Mouse (Mus musculus) liver, postnatal 0 days (tissue): ENCODE measurements around the gene Arrb1. TPM values are rescaled to one million over a fixed set of nuclear protein-coding genes. Genes with fewer than 3 reads are reported as not detected.

Experiments used
- ATAC-seq: fragments of 200-750 bp; cut with Nextera tagmentation; 2 replicates; pipeline ENCODE4 v1.8.0; 2017; ENCODE audit warnings: mild to moderate bottlenecking, moderate library complexity
- DNase-seq: peaks from one replicate; pipeline ENCODE4 v3.0.0-alpha.2; 2016
- H3K27ac ChIP-seq: fragments of 300-500 bp; sonication (generic); 2 replicates; pipeline ENCODE4 v1.5.1; 2014; ENCODE audit warnings: antibody characterized with exemption, moderate library complexity, mild to moderate bottlenecking, low read depth
- H3K27me3 ChIP-seq: fragments of 300-500 bp; sonication (generic); 2 replicates; pipeline ENCODE4 v1.6.1; 2014; ENCODE audit warnings: low read length, control low read depth, mixed read lengths; ENCODE audit not compliant: insufficient read depth
- H3K36me3 ChIP-seq: fragments of 300-500 bp; sonication (generic); replicated peaks from 2 replicates; pipeline ENCODE4 v1.6.1; 2014; ENCODE audit warnings: mild to moderate bottlenecking, control low read depth, low read length, moderate library complexity, mixed read lengths; ENCODE audit not compliant: insufficient read depth
- H3K4me1 ChIP-seq: fragments of 300-500 bp; sonication (generic); 2 replicates; pipeline ENCODE4 v1.6.1; 2014; ENCODE audit warnings: antibody characterized with exemption, mild to moderate bottlenecking, control low read depth; ENCODE audit not compliant: insufficient read depth
- H3K4me2 ChIP-seq: fragments of 300-500 bp; sonication (generic); 2 replicates; pipeline ENCODE4 v1.6.1; 2014; ENCODE audit warnings: low read depth, mild to moderate bottlenecking, low read length, moderate library complexity, mixed read lengths
- H3K4me3 ChIP-seq: fragments of 300-500 bp; sonication (generic); 2 replicates; pipeline ENCODE4 v1.5.1; 2014; ENCODE audit warnings: low read depth, low read length
- H3K9ac ChIP-seq: fragments of 300-500 bp; sonication (generic); replicated peaks from 2 replicates; pipeline ENCODE4 v1.6.1; 2014; ENCODE audit warnings: mild to moderate bottlenecking, moderate library complexity
- H3K9me3 ChIP-seq: fragments of 300-500 bp; sonication (generic); 2 replicates; pipeline ENCODE4 v1.6.1; 2016; ENCODE audit warnings: mild to moderate bottlenecking, control low read depth, low read length, mixed read lengths
- CTCF ChIP-seq: sonication (generic); IDR thresholded peaks from 2 replicates; pipeline ENCODE4 v1.5.1; 2016; ENCODE audit warnings: antibody characterized with exemption, low read depth
- EP300 ChIP-seq: IDR thresholded peaks from 2 replicates; pipeline ENCODE4 v1.6.1; 2016; ENCODE audit warnings: antibody characterized with exemption, low read depth, mild to moderate bottlenecking
- WGBS: fragments of 180-500 bp; shearing (Covaris S2); extraction: QIAGEN DNeasy Blood & Tissue Kit; methylation state at CpG from one replicate; pipeline ENCODE4 v1.1.7; 2014; ENCODE audit not compliant: insufficient replicate concordance; 5-methylcytosine and 5-hydroxymethylcytosine counted together
- polyA plus RNA-seq: library from polyadenylated mRNA; unstranded; fragments of >200 nt; fragmentation: Nextera tagmentation; extraction: Ambion mirVana; gene quantifications from 2 replicates; pipeline ENCODE4 v1.2.1, GENCODE M21; 2015

The Arrb1 gene
- polyA plus RNA-seq, 1 experiment from 2014 or later, result 21.8 TPM

DNA sequence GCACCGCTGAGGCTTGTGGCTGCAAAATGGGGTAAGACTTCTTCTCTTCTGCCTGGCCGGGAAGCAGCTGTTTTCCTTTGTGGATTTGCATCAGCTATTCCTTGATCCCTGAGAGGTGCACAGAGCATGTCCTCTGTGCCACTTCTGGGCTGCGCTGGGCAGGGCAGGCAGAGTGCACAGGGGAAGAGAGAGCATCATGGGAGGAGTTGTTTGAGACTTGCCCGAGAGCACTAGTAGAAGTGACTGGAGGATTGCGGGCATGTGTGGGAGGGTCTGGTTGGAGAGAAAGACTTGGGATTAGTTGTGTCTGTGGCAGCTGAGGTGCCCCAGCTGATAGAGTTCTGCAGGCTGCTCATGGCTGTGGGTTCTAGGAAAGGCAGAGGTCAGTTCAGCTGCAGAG lies 35.4 kb downstream of the Arrb1 start:
- no peak for TF ChIP-seq EP300
- no peak for TF ChIP-seq CTCF
- Histone ChIP-seq H3K4me2 (0 out of 2 replicates have a peak overlapping the region, but pooled peaks have one; percentile 13), H3K27ac (no peak overlapping the region), H3K4me3 (no peak overlapping the region), H3K4me1 (no peaks in the 10 kb centered on the region; the same call in 1 of the 2 replicates), H3K9ac (no peak overlapping the region), H3K9me3 (no peaks in the 10 kb centered on the region), H3K27me3 (no peaks in the 10 kb centered on the region), H3K36me3 (peaks cover 3% of the 10 kb centered on the region; the same call in 1 of the 2 replicates)
- no peak for ATAC-seq
- 58% methylated on average over 5 of the region's 5 CpGs for WGBS
- no peak for DNase-seq

GRCm38 (mm10) chr7:99572931-99573330 lies 37.7 kb downstream of the Arrb1 start:
- WGBS, result 68% methylated on average over 10 of the region's 10 CpGs

DNA sequence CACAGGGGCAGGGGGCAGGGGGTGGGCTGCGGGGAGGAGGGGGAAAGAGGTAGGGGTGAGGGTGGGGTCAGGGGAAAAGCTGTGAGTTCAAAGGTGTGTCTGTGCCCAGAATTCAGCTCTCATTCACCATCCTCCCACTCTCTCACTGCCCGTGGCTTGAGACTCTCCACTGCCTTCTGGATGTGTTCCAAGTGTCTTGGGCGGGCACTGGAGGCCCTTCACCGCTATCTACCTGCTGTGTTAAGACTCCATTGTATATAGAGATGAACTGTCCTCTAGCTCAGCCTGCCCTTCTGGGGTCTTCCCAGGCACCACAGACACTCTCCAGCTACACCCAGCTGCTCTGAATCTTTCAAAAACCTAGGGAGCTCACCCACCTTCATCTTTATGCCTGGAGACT lies 38.1 kb downstream of the Arrb1 start:
- no peak for DNase-seq
- Histone ChIP-seq H3K36me3 (peaks cover 3% of the 10 kb centered on the region; the same call in 1 of the 2 replicates), H3K27ac (no peak overlapping the region), H3K4me2 (no peak overlapping the region), H3K4me1 (no peaks in the 10 kb centered on the region), H3K9me3 (no peaks in the 10 kb centered on the region), H3K9ac (no peak overlapping the region), H3K27me3 (no peaks in the 10 kb centered on the region), H3K4me3 (no peak overlapping the region)
- ATAC-seq, result no peak
- no peak for TF ChIP-seq CTCF
- no peak for TF ChIP-seq EP300
- WGBS, result 64% methylated on average over 4 of the region's 4 CpGs

More at GRCm38 (mm10) chr7:99572931-99573330, 37.7 kb downstream of the Arrb1 start:
- no peak overlapping the region for H3K4me3 ChIP-seq
- no peak overlapping the region for H3K4me2 ChIP-seq
- DNase-seq (no peak), ATAC-seq (no peak)
- H3K36me3 ChIP-seq, result peaks cover 3% of the 10 kb centered on the region; the same call in 1 of the 2 replicates
- H3K27ac ChIP-seq, result no peak overlapping the region
- H3K9me3 ChIP-seq, result no peaks in the 10 kb centered on the region
- H3K4me1 ChIP-seq, result no peaks in the 10 kb centered on the region
- no peak overlapping the region for H3K9ac ChIP-seq
- no peaks in the 10 kb centered on the region for H3K27me3 ChIP-seq
- TF ChIP-seq CTCF (no peak), EP300 (no peak)

DNA sequence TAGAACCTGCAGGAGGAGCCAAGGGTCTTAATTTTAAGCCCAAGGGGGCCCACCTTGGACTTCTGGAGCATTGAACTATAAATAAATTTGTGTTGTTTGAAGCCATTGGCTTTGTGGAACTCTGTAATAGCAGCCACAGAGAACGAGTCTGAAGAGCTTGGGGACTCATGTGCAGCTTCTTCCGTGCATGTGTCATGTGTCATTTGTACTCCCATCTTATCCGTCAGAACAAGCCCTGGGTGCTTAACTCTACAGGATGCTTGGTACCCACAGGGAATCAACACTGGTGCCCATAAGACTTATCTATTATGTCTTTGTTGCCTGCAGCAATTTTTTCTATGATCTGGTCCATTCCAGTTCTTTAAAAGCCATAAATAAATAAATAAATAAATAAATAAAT lies 43.0 kb downstream of the Arrb1 start:
- TF ChIP-seq CTCF (no peak), EP300 (no peak)
- DNase-seq (no peak), ATAC-seq (no peak)
- H3K4me1 ChIP-seq, result no peaks in the 10 kb centered on the region; the same call in 1 of the 2 replicates
- no peak overlapping the region for H3K4me2 ChIP-seq
- H3K36me3 ChIP-seq, result no peaks in the 10 kb centered on the region
- no peak overlapping the region for H3K9ac ChIP-seq
- H3K27ac ChIP-seq, result no peak overlapping the region
- no peaks in the 10 kb centered on the region for H3K27me3 ChIP-seq
- H3K4me3 ChIP-seq, result no peak overlapping the region
- no peaks in the 10 kb centered on the region for H3K9me3 ChIP-seq
- 58% methylated on average over 3 of the region's 3 CpGs for WGBS

DNA sequence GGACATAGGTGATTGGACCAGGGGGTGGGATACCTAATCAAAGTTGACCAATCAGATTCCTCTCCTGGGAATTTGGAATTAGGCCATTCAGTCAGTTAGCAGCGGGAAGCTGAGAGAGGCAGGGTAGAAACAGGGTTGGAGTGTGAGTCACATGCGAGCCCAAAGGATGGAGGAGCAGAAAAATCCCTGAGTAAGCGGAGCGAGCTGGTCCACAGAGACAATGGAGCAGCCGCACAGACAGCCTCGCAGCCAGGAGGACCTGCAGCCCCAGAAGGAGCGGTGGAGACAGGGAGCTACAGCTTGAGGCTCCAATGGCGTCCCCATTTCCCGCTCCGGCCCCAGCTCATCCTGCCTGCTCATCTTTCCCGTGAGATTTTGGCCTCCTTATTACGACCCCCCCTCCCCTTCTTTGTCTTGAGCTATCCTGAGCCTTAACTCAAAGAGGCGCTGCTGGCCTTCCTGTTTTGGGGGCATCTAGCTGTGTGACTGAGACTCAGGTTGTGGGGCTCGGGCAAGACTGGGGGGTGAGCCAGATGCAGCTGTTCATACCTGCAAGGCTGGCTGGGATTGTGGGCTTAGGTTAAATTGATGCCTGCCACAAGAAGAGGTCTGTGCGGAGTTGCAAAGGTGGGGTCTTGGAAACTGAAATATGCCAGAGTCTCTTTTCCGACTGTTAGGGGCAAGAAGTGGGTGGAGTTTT lies 44.4 kb downstream of the Arrb1 start:
- TF ChIP-seq CTCF (no peak), EP300 (no peak)
- ATAC-seq (no peak), DNase-seq (no peak)
- Histone ChIP-seq H3K4me1 (no peaks in the 10 kb centered on the region; the same call in 1 of the 2 replicates), H3K36me3 (0 out of 2 replicates have a peak, but pooled peaks cover 4% of the 10 kb centered on the region), H3K9ac (no peak overlapping the region), H3K4me2 (no peak overlapping the region), H3K4me3 (no peak overlapping the region), H3K9me3 (no peaks in the 10 kb centered on the region), H3K27ac (no peak overlapping the region), H3K27me3 (no peaks in the 10 kb centered on the region)
- 53% methylated on average over 16 of the region's 16 CpGs for WGBS

DNA sequence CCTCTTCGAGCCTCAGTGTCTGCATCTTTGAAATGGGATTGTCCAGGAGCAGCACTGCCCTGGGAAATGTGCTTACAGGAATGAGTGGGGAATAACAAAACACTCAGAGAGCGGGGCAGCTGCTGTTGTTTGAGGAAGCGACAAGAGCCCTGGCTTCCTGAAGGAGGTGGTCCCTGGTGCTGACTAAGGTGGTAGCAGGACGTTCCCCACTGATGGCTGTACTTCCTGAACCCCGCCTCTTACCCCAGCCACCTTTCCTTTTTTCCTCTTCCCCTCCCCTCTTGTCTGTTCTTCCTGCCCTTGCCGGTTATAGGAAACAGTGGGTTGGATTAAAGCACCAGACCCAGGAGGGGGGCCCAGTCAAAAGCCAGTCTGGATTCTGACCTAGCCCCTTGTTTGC lies 45.0 kb downstream of the Arrb1 start:
- no peak overlapping the region for H3K27ac ChIP-seq
- DNase-seq (no peak), ATAC-seq (0 out of 2 replicates have a peak, but pooled peaks have one; percentile 17)
- TF ChIP-seq CTCF, result no peak
- 0 out of 2 replicates have a peak, but pooled peaks have one; percentile 14 for TF ChIP-seq EP300
- 42% methylated on average over 6 of the region's 6 CpGs for WGBS
- H3K4me3 ChIP-seq, result no peak overlapping the region
- no peaks in the 10 kb centered on the region for H3K9me3 ChIP-seq
- H3K4me1 ChIP-seq, result no peaks in the 10 kb centered on the region; the same call in 1 of the 2 replicates
- peaks cover 5% of the 10 kb centered on the region; the same call in 1 of the 2 replicates for H3K36me3 ChIP-seq
- no peaks in the 10 kb centered on the region for H3K27me3 ChIP-seq
- no peak overlapping the region for H3K9ac ChIP-seq
- H3K4me2 ChIP-seq, result no peak overlapping the region
